Mouse (Mus musculus) liver, embryonic 14.5 days (tissue): Measurements from ENCODE around the gene Kansl1. TPM values are rescaled to one million over a fixed set of nuclear protein-coding genes. Genes with fewer than 3 reads are reported as not detected.

Experiments
- ATAC-seq: fragments of 200-750 bp; cut with Nextera tagmentation; 2 replicates; pipeline ENCODE4 v1.8.0; 2017; ENCODE audit warnings: moderate number of reproducible peaks, mild to moderate bottlenecking, moderate library complexity; ENCODE audit not compliant: insufficient read depth
- DNase-seq, 3 experiments: peaks; one replicate each; pipeline ENCODE4 v3.0.0-alpha.2; 2012 to 2013; ENCODE audit warnings: low read depth in 3 of 3, low spot score in 3 of 3
- H3K27ac ChIP-seq: fragments of 300-500 bp; sonication (generic); 2 replicates; pipeline ENCODE4 v1.5.1; 2014; ENCODE audit warnings: moderate library complexity, mild to moderate bottlenecking, control low read depth, inconsistent platforms
- H3K27me3 ChIP-seq: fragments of 300-500 bp; sonication (generic); 2 replicates; pipeline ENCODE4 v1.6.1; 2014; ENCODE audit warnings: mild to moderate bottlenecking, low read length, moderate library complexity; ENCODE audit not compliant: control insufficient read depth, insufficient read depth
- H3K36me3 ChIP-seq: fragments of 300-500 bp; sonication (generic); replicated peaks from 2 replicates; pipeline ENCODE4 v1.6.1; 2014; ENCODE audit warnings: low read depth; ENCODE audit not compliant: control insufficient read depth, insufficient read depth
- H3K4me1 ChIP-seq, 2 experiments: fragments of 200-500 bp in 1 of 2; fragments of 300-500 bp in 1 of 2; sonication (generic) in 1 of 2; replicated peaks; 2 replicates each; pipeline ENCODE4 v1.6.1; 2012 to 2014; ENCODE audit warnings: antibody characterized with exemption in 1 of 2, inconsistent platforms in 1 of 2, low read length in 1 of 2; ENCODE audit not compliant: control insufficient read depth in 2 of 2, insufficient read depth in 2 of 2
- H3K4me2 ChIP-seq: fragments of 300-500 bp; sonication (generic); 2 replicates; pipeline ENCODE4 v1.6.1; 2014; ENCODE audit warnings: low read depth, mild to moderate bottlenecking, control low read depth, moderate library complexity
- H3K4me3 ChIP-seq, 2 experiments: fragments of 200-500 bp in 1 of 2; fragments of 300-500 bp in 1 of 2; sonication (generic) in 1 of 2; 2 replicates each; pipeline ENCODE4 v1.5.1; 2012 to 2014; ENCODE audit warnings: low read depth in 2 of 2, low read length in 2 of 2, mild to moderate bottlenecking in 2 of 2, control low read depth in 1 of 2, inconsistent platforms in 1 of 2, moderate library complexity in 1 of 2; ENCODE audit not compliant: insufficient read depth in 1 of 2
- H3K9ac ChIP-seq: fragments of 300-500 bp; sonication (generic); replicated peaks from 2 replicates; pipeline ENCODE4 v1.6.1; 2014; ENCODE audit warnings: mild to moderate bottlenecking, control low read depth, moderate library complexity
- H3K9me3 ChIP-seq: fragments of 300-500 bp; sonication (generic); 2 replicates; pipeline ENCODE4 v1.6.1; 2016; ENCODE audit warnings: low read length, mixed read lengths; ENCODE audit not compliant: control insufficient read depth
- CTCF ChIP-seq: IDR thresholded peaks from 2 replicates; pipeline ENCODE4 v1.5.1; 2016; ENCODE audit warnings: antibody characterized with exemption, low read depth, control low read depth
- EP300 ChIP-seq: IDR thresholded peaks from 2 replicates; pipeline ENCODE4 v1.6.1; 2016; ENCODE audit warnings: antibody characterized with exemption, low read depth
- WGBS: fragments of 180-500 bp; shearing (Covaris S2); extraction: QIAGEN DNeasy Blood & Tissue Kit; methylation state at CpG from one replicate; pipeline ENCODE4 v1.1.7; 2014; ENCODE audit not compliant: insufficient replicate concordance; 5-methylcytosine and 5-hydroxymethylcytosine counted together
- polyA plus RNA-seq, 2 experiments: library from polyadenylated mRNA; depleted of rRNA in 1 of 2; stranded (reverse) in 1 of 2; unstranded in 1 of 2; fragments of >200 nt; fragmentation: Nextera tagmentation in 1 of 2; extraction: Ambion mirVana in 1 of 2; gene quantifications; 2 replicates each; pipeline versions ENCODE4 v1.2.1 to v1.2.3; 2012 to 2014

Gene Kansl1
- polyA plus RNA-seq, 2 experiments, result 5.3 to 12.3 TPM

GRCm38 (mm10) chr11:104363823-104364600, 104.6 kb downstream of the Kansl1 start:
- no peak for DNase-seq
- Histone ChIP-seq H3K27me3 (no peaks in the 10 kb centered on the region), H3K9ac (no peak overlapping the region), H3K27ac (no peak overlapping the region), H3K4me1 (peaks cover 0 to under 1% of the 10 kb centered on the region in 2 experiments; a peak in 1 of 4 replicates), H3K4me2 (no peak overlapping the region), H3K36me3 (peaks cover 3% of the 10 kb centered on the region), H3K4me3 (no peak overlapping the region), H3K9me3 (no peaks in the 10 kb centered on the region)
- no peak for TF ChIP-seq CTCF
- no peak for TF ChIP-seq EP300
- WGBS, result 67% methylated on average over 2 of the region's 2 CpGs
- no peak for ATAC-seq

GRCm38 (mm10) chr11:104362704-104363103, 106.0 kb downstream of the Kansl1 start:
- Histone ChIP-seq H3K4me3 (no peak overlapping the region), H3K4me2 (no peak overlapping the region), H3K27ac (no peak overlapping the region), H3K27me3 (no peaks in the 10 kb centered on the region), H3K9me3 (no peaks in the 10 kb centered on the region), H3K9ac (no peak overlapping the region), H3K36me3 (no peaks in the 10 kb centered on the region; the same call in none of the 2 replicates), H3K4me1 (peaks cover 0 to 2% of the 10 kb centered on the region in 2 experiments; a peak in 1 of 4 replicates)
- 59% methylated on average over 1 of the region's 1 CpGs for WGBS
- DNase-seq (no peak), ATAC-seq (no peak)
- no peak for TF ChIP-seq EP300
- no peak for TF ChIP-seq CTCF

GRCm38 (mm10) chr11:104361790-104362189, 106.9 kb downstream of the Kansl1 start:
- Histone ChIP-seq H3K9ac (no peak overlapping the region), H3K27me3 (no peaks in the 10 kb centered on the region), H3K9me3 (no peaks in the 10 kb centered on the region), H3K27ac (no peak overlapping the region), H3K4me1 (peaks cover 0 to 2% of the 10 kb centered on the region in 2 experiments; a peak in 1 of 4 replicates), H3K4me3 (no peak overlapping the region), H3K36me3 (peaks cover 4% of the 10 kb centered on the region), H3K4me2 (no peak overlapping the region)
- DNase-seq (no peak), ATAC-seq (no peak)
- TF ChIP-seq CTCF, result no peak
- TF ChIP-seq EP300, result no peak
- 13% methylated on average over 2 of the region's 2 CpGs for WGBS

GRCm38 (mm10) chr11:104346931-104347330, 121.7 kb downstream of the Kansl1 start:
- Histone ChIP-seq H3K9me3 (no peaks in the 10 kb centered on the region), H3K4me3 (no peak overlapping the region), H3K27me3 (no peaks in the 10 kb centered on the region), H3K27ac (no peak overlapping the region), H3K4me1 (no peaks in the 10 kb centered on the region), H3K9ac (no peak overlapping the region), H3K36me3 (peaks cover 55% of the 10 kb centered on the region), H3K4me2 (no peak overlapping the region)
- ATAC-seq, result no peak
- TF ChIP-seq CTCF (peak; percentile 50; the same call in 1 of the 2 replicates), EP300 (no peak)
- peak in 1 of 3 experiments; percentile 7 for DNase-seq
- 47% methylated on average over 3 of the region's 3 CpGs for WGBS

- ATAC-seq, result no peak
- no peak overlapping the region for H3K9ac ChIP-seq
- DNase-seq, result no peak
- WGBS, result 88% methylated on average over 13 of the region's 13 CpGs
- no peak overlapping the region for H3K27ac ChIP-seq
- H3K4me1 ChIP-seq, result no peaks in the 10 kb centered on the region
- TF ChIP-seq EP300 (no peak), CTCF (no peak)
- no peak overlapping the region for H3K4me3 ChIP-seq
- H3K4me2 ChIP-seq, result no peak overlapping the region
- H3K9me3 ChIP-seq, result no peaks in the 10 kb centered on the region
- H3K36me3 ChIP-seq, result peaks cover 43% of the 10 kb centered on the region
- H3K27me3 ChIP-seq, result no peaks in the 10 kb centered on the region
Observed at GRCm38 (mm10) chr11:104334946-104335345, 133.7 kb downstream of the Kansl1 start.
